Mouse (Mus musculus): Measurements from ENCODE around the gene Nav2. TPM values are rescaled to one million over a fixed set of nuclear protein-coding genes. Genes with fewer than 3 reads are reported as not detected.

The Nav2 gene
- polyA plus RNA-seq, 1 experiment from 2014 or later = 24.2 TPM

- 0 out of 2 replicates have a peak, but pooled peaks cover 5% of the 10 kb centered on the region for H3K36me3 ChIP-seq
- no peaks in the 10 kb centered on the region for H3K9me3 ChIP-seq
- H3K4me3 ChIP-seq = 0 out of 2 replicates have a peak overlapping the region, but pooled peaks have one; percentile 5
- H3K4me1 ChIP-seq (replicated peaks) = peaks cover 14% of the 10 kb centered on the region
- H3K27ac ChIP-seq = peak overlapping the region; percentile 50; the same call in 1 of the 2 replicates
- H3K9ac ChIP-seq = no peak overlapping the region
- WGBS = 59% methylated on average over 9 of the region's 9 CpGs
- no peaks in the 10 kb centered on the region for H3K27me3 ChIP-seq
- ATAC-seq (ENCODE audit: low FRiP score) = peak; percentile 47; the same call in 1 of the 2 replicates
- H3K4me2 ChIP-seq = peak overlapping the region; percentile 21; the same call in 1 of the 2 replicates
Measured at GRCm38 (mm10) chr7:49540181-49540580, 631.7 kb downstream of the Nav2 start.

- Histone ChIP-seq H3K36me3 (no peaks in the 10 kb centered on the region), H3K27me3 (no peaks in the 10 kb centered on the region), H3K4me1 (replicated peaks) (peaks cover 16% of the 10 kb centered on the region), H3K4me2 (no peak overlapping the region), H3K4me3 (no peak overlapping the region), H3K9ac (no peak overlapping the region), H3K27ac (no peak overlapping the region), H3K9me3 (no peaks in the 10 kb centered on the region)
- no peak for ATAC-seq (ENCODE audit: low FRiP score)
- WGBS = 94% methylated on average over 3 of the region's 3 CpGs
Measured at GRCm38 (mm10) chr7:49542135-49542534, 633.6 kb downstream of the Nav2 start.

GRCm38 (mm10) chr7:49544775-49545705 lies 636.5 kb downstream of the Nav2 start:
- Histone ChIP-seq H3K27ac (0 out of 2 replicates have a peak overlapping the region, but pooled peaks have one; percentile 5), H3K4me1 (replicated peaks) (peaks cover 16% of the 10 kb centered on the region), H3K4me3 (no peak overlapping the region), H3K9me3 (no peaks in the 10 kb centered on the region), H3K36me3 (peaks cover 19% of the 10 kb centered on the region), H3K9ac (no peak overlapping the region), H3K4me2 (no peak overlapping the region), H3K27me3 (no peaks in the 10 kb centered on the region)
- no peak for ATAC-seq (ENCODE audit: low FRiP score)
- 27% methylated on average over 11 of the region's 11 CpGs for WGBS

GRCm38 (mm10) chr7:49545706-49546097 lies 637.2 kb downstream of the Nav2 start:
- 0 out of 2 replicates have a peak, but pooled peaks have one; percentile 46 for ATAC-seq (ENCODE audit: low FRiP score)
- Histone ChIP-seq H3K4me2 (no peak overlapping the region), H3K9ac (no peak overlapping the region), H3K36me3 (peaks cover 19% of the 10 kb centered on the region), H3K27ac (0 out of 2 replicates have a peak overlapping the region, but pooled peaks have one; percentile 5), H3K27me3 (no peaks in the 10 kb centered on the region), H3K9me3 (no peaks in the 10 kb centered on the region), H3K4me1 (replicated peaks) (peaks cover 13% of the 10 kb centered on the region), H3K4me3 (no peak overlapping the region)
- WGBS = 76% methylated on average over 15 of the region's 15 CpGs

DNA sequence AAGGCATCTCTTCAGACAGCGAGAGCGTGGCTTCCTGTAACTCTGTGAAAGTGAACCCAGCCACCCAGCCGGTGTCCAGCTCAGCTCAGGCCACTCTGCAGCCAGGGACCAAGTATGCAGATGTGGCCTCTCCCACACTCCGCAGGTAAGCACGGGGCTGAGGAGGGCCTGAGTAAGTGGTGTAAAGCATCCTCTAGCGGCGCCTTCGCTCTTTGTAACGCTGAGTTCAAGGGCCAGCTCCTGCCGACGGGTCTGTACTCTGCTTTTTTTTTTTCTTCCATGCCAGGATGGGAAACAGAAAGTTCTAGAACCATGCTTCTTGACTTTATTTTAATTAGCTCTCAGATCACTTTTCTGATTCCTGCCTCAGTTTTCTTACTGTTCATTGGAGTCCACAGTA lies 639.9 kb downstream of the Nav2 start:
- Histone ChIP-seq H3K9ac (no peak overlapping the region), H3K9me3 (no peaks in the 10 kb centered on the region), H3K27ac (no peak overlapping the region), H3K4me1 (replicated peaks) (peaks cover 19% of the 10 kb centered on the region), H3K4me3 (no peak overlapping the region), H3K27me3 (no peaks in the 10 kb centered on the region), H3K4me2 (no peak overlapping the region), H3K36me3 (peaks cover 32% of the 10 kb centered on the region)
- no peak for ATAC-seq (ENCODE audit: low FRiP score)
- 95% methylated on average over 11 of the region's 11 CpGs for WGBS

DNA sequence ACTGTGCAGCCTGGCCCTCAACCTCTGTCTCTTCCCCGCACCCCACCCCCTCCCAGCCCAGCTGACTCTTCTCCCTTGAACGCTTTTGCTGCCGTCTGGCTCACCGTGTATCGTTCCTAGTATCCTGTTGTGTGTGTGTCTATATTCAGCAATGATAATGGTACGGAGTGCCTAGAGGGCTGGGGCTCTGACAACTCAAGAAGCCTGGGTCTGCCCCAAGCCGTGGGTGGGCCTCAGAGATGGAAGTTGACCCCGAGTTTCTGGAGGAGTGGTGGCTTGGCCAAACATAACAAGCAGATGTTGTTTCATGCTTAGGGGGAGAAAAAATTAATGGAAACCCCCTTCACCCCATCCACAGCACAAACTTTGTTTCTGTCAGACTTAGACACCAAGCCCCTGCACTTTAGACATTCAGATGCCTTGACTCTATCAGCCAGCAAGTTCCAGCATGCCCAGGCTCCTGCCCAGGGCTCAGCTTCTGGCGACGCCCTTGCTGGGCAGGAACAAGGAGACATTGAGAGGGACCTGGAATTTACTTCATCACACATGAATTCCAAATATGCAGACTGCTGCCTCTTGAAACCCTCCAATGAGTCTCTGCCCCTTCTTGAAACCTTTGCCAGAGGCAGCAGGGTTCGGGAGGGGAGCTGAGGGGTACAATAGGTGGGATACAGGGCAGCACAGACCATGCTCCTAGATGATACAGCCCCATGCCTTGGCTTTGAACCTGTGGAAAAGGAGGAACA lies 644.9 kb downstream of the Nav2 start:
- Histone ChIP-seq H3K9ac (no peak overlapping the region), H3K9me3 (no peaks in the 10 kb centered on the region), H3K4me3 (no peak overlapping the region), H3K27ac (no peak overlapping the region), H3K4me1 (replicated peaks) (peaks cover 10% of the 10 kb centered on the region; the same call in 1 of the 2 replicates), H3K4me2 (no peak overlapping the region), H3K36me3 (peaks cover 24% of the 10 kb centered on the region), H3K27me3 (no peaks in the 10 kb centered on the region)
- 67% methylated on average over 11 of the region's 11 CpGs for WGBS
- no peak for ATAC-seq (ENCODE audit: low FRiP score)

DNA sequence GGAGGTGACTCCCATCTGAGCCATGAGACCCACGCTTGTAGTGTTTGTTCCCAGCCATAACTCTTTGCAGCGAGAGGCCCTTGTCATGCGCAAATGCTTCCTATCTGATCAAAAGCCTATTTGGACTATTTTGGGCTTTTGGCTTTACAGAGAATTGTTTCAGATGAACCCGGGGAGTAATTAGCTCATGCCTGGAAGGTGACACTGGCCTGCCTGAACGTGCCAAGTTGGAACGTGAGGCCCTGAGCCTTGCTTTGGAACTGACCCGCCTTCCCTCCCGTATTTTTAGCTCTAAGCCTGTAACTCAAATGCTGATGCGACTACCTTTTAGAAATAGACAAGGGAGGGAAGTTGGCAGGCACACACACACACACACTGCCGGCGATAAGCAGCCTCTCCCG lies 649.7 kb downstream of the Nav2 start:
- WGBS = 84% methylated on average over 12 of the region's 12 CpGs
- H3K27ac ChIP-seq = no peak overlapping the region
- ATAC-seq (ENCODE audit: low FRiP score) = no peak

GRCm38 (mm10) chr7:49558895-49559294 lies 650.4 kb downstream of the Nav2 start:
- 0 out of 2 replicates have a peak, but pooled peaks have one; percentile 55 for ATAC-seq (ENCODE audit: low FRiP score)
- H3K27ac ChIP-seq = no peak overlapping the region
- WGBS = 89% methylated on average over 5 of the region's 5 CpGs
- H3K36me3 ChIP-seq = peaks cover 24% of the 10 kb centered on the region
- no peak overlapping the region for H3K4me3 ChIP-seq
- H3K9ac ChIP-seq = no peak overlapping the region
- no peak overlapping the region for H3K4me2 ChIP-seq
- H3K9me3 ChIP-seq = no peaks in the 10 kb centered on the region
- 0 out of 2 replicates have a peak, but pooled peaks cover 8% of the 10 kb centered on the region for H3K4me1 ChIP-seq (replicated peaks)
- no peaks in the 10 kb centered on the region for H3K27me3 ChIP-seq

More for the DNA sequence above, 649.7 kb downstream of the Nav2 start:
- Histone ChIP-seq H3K36me3 (peaks cover 23% of the 10 kb centered on the region), H3K27me3 (no peaks in the 10 kb centered on the region), H3K4me1 (replicated peaks) (peaks cover 12% of the 10 kb centered on the region; the same call in 1 of the 2 replicates), H3K9me3 (no peaks in the 10 kb centered on the region), H3K4me2 (no peak overlapping the region), H3K4me3 (no peak overlapping the region), H3K9ac (no peak overlapping the region)

GRCm38 (mm10) chr7:49560012-49560411 lies 651.5 kb downstream of the Nav2 start:
- H3K9me3 ChIP-seq = no peaks in the 10 kb centered on the region
- H3K27me3 ChIP-seq = no peaks in the 10 kb centered on the region
- H3K9ac ChIP-seq = no peak overlapping the region
- no peak overlapping the region for H3K4me2 ChIP-seq
- ATAC-seq (ENCODE audit: low FRiP score) = no peak
- H3K27ac ChIP-seq = no peak overlapping the region
- no peak overlapping the region for H3K4me3 ChIP-seq
- H3K36me3 ChIP-seq = peaks cover 34% of the 10 kb centered on the region
- WGBS = 72% methylated on average over 4 of the region's 4 CpGs
- H3K4me1 ChIP-seq (replicated peaks) = 0 out of 2 replicates have a peak, but pooled peaks cover 8% of the 10 kb centered on the region

DNA sequence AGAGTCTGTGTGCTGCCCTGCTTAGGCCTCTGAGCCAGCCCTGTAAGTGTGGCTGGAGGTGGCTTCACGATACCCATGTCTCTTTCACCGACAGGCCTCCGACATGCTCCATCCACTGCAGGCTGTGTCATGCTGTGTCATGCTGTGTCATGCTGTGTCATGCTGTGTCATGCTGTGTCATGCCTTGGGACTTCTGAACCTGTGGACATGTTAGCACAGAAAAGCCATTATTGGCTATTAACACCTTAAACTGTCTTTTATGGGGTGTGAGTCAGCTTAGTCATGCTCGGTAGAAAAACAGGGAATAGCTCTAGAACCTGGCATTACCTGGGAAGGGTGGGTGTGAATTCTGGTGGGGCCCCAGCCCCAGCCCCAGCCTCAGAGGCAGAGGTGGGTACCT lies 653.9 kb downstream of the Nav2 start:
- Histone ChIP-seq H3K4me3 (no peak overlapping the region), H3K36me3 (peaks cover 54% of the 10 kb centered on the region), H3K4me1 (replicated peaks) (0 out of 2 replicates have a peak, but pooled peaks cover 8% of the 10 kb centered on the region), H3K4me2 (no peak overlapping the region), H3K9me3 (no peaks in the 10 kb centered on the region), H3K27me3 (no peaks in the 10 kb centered on the region), H3K27ac (no peak overlapping the region), H3K9ac (no peak overlapping the region)
- 90% methylated on average over 4 of the region's 4 CpGs for WGBS
- ATAC-seq (ENCODE audit: low FRiP score) = no peak

DNA sequence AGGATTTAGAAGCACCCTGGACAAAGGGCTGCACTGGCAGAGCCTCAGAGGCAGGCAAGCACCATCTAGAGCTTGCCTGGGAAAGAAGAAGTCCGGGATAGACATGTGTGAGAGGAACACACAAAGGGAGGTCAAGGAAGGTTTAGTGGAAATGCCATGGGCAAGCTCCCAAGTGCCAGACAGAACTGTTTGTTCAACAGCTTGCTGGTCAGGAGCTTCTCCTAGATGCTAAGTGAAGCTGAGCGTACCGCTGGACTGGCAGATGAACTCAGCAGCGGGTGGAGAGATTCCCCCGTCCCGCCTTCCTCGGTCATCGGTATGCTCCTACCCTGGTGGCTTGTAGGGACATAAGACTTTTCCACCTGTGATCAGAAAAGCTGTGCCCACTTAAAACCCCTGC lies 654.3 kb downstream of the Nav2 start:
- peaks cover 54% of the 10 kb centered on the region for H3K36me3 ChIP-seq
- 0 out of 2 replicates have a peak, but pooled peaks cover 8% of the 10 kb centered on the region for H3K4me1 ChIP-seq (replicated peaks)
- ATAC-seq (ENCODE audit: low FRiP score) = no peak
- H3K27ac ChIP-seq = no peak overlapping the region
- no peak overlapping the region for H3K4me3 ChIP-seq
- no peak overlapping the region for H3K9ac ChIP-seq
- H3K4me2 ChIP-seq = no peak overlapping the region
- WGBS = 89% methylated on average over 8 of the region's 8 CpGs
- H3K9me3 ChIP-seq = no peaks in the 10 kb centered on the region
- H3K27me3 ChIP-seq = no peaks in the 10 kb centered on the region

- ATAC-seq (ENCODE audit: low FRiP score) = no peak
- Histone ChIP-seq H3K27me3 (no peaks in the 10 kb centered on the region), H3K9ac (0 out of 2 replicates have a peak overlapping the region, but pooled peaks have one; percentile 19), H3K4me3 (no peak overlapping the region), H3K9me3 (no peaks in the 10 kb centered on the region), H3K36me3 (peaks cover 40% of the 10 kb centered on the region), H3K27ac (no peak overlapping the region), H3K4me1 (replicated peaks) (no peaks in the 10 kb centered on the region), H3K4me2 (no peak overlapping the region)
- WGBS = 96% methylated on average over 11 of the region's 11 CpGs
Measured at GRCm38 (mm10) chr7:49565084-49565483, 656.6 kb downstream of the Nav2 start.

Data from hindbrain, embryonic 13.5 days (tissue).